Mouse (Mus musculus) megakaryocyte, embryonic 14.5 days (primary cell): Measurements from ENCODE around the gene Olfr1331.

Experiments used
- FLI1 ChIP-seq: IDR thresholded peaks from 2 replicates; pipeline ENCODE4 v1.6.1; 2012; ENCODE audit warnings: low read length, inconsistent platforms, mixed read lengths
- GATA1 ChIP-seq: IDR thresholded peaks from 3 replicates; pipeline ENCODE4 v1.6.1; 2012; ENCODE audit warnings: mixed read lengths, low read length, inconsistent platforms, borderline replicate concordance

- TF ChIP-seq FLI1, result no peak
- no peak for TF ChIP-seq GATA1
Observed at GRCm38 (mm10) chr4:118867566-118867965, 3.1 kb downstream of the Olfr1331 start.
